In genomic region chr3:84228203-84228870, GRCm38 (mm10) we compare ENCODE assay signal across 8 mouse cellular contexts. TPM values are rescaled to one million over a fixed set of nuclear protein-coding genes. Genes with fewer than 3 reads are reported as not detected.
DNase-seq lines count a peak whose midpoint lies in the region; ATAC-seq and TF ChIP-seq lines count a peak whose summit lies in the region.

No protein-coding gene starts in this region.

- H3K27me3 ChIP-seq in forebrain, embryonic 15.5 days = no peaks in the 10 kb centered on the region
- no peaks in the 10 kb centered on the region for H3K27me3 ChIP-seq in hindbrain, embryonic 16.5 days (replicated peaks; ENCODE audit: control insufficient read depth, insufficient read depth, low read length)
- no peaks in the 10 kb centered on the region for H3K27me3 ChIP-seq in liver, embryonic 13.5 days

- H3K9me3 ChIP-seq in forebrain, embryonic 15.5 days = no peaks in the 10 kb centered on the region
- H3K9me3 ChIP-seq in hindbrain, embryonic 16.5 days (ENCODE audit: control insufficient read depth, low read length) = no peaks in the 10 kb centered on the region
- no peaks in the 10 kb centered on the region for H3K9me3 ChIP-seq in liver, embryonic 13.5 days (replicated peaks)

- peak; percentile 79 for ATAC-seq in forebrain, embryonic 15.5 days (replicated peaks)
- ATAC-seq in hindbrain, embryonic 16.5 days = peak; percentile 84
- ATAC-seq in liver, embryonic 13.5 days (ENCODE audit: low read depth) = peak; percentile 54; the same call in 1 of the 2 replicates

- peak overlapping the region; percentile 79 for H3K27ac ChIP-seq in layer of hippocampus, adult 2 months
- peak overlapping the region; percentile 86 for H3K27ac ChIP-seq in forebrain, embryonic 15.5 days (replicated peaks)
- peak overlapping the region; percentile 76 for H3K27ac ChIP-seq in hindbrain, embryonic 16.5 days (ENCODE audit: low read depth, low read length)
- H3K27ac ChIP-seq in liver, embryonic 13.5 days = no peak overlapping the region

- TF ChIP-seq CTCF in layer of hippocampus, adult 2 months (conservative IDR thresholded peaks at IDR 0.05) = peak; percentile 27; the same call in 1 of the 2 replicates

- H3K36me3 ChIP-seq in forebrain, embryonic 15.5 days = no peaks in the 10 kb centered on the region
- no peaks in the 10 kb centered on the region for H3K36me3 ChIP-seq in hindbrain, embryonic 16.5 days (ENCODE audit: control insufficient read depth, insufficient read depth, low read length)
- H3K36me3 ChIP-seq in liver, embryonic 13.5 days = no peaks in the 10 kb centered on the region

- DNase-seq in layer of hippocampus, adult 2 months (ENCODE audit: low spot score in 2 of 2) = no peak
- DNase-seq in layer of hippocampus, postnatal 25 days (ENCODE audit: extremely low spot score in 1 of 2, low spot score in 1 of 2) = no peak
- peak; percentile 76 for DNase-seq in c-Kit-positive CD71-positive TER-119-positive erythroid progenitor cells, embryonic 14.5 days (ENCODE audit: low spot score)
- no peak for DNase-seq in liver, embryonic 13.5 days
- peak; percentile 55 to 69 for DNase-seq in natural killer cell, adult 2 months (ENCODE audit: low spot score in 2 of 2)
- peak; percentile 36 to 81 for DNase-seq in thymus, postnatal 10 days (ENCODE audit: low spot score in 2 of 2)

- peak overlapping the region; percentile 79 for H3K4me2 ChIP-seq in forebrain, embryonic 15.5 days (replicated peaks)
- peak overlapping the region; percentile 81 for H3K4me2 ChIP-seq in hindbrain, embryonic 16.5 days (ENCODE audit: low read length)
- H3K4me2 ChIP-seq in liver, embryonic 13.5 days = peak overlapping the region; percentile 62

- peaks cover 39% of the 10 kb centered on the region for H3K4me1 ChIP-seq in forebrain, embryonic 15.5 days
- peaks cover 14% of the 10 kb centered on the region; the same call in 1 of the 2 replicates for H3K4me1 ChIP-seq in hindbrain, embryonic 16.5 days (ENCODE audit: control insufficient read depth, insufficient read depth, low read depth, low read length)
- H3K4me1 ChIP-seq in liver, embryonic 13.5 days (replicated peaks) = peaks cover 30% of the 10 kb centered on the region

- H3K9ac ChIP-seq in forebrain, embryonic 15.5 days (replicated peaks) = peak overlapping the region; percentile 46
- H3K9ac ChIP-seq in hindbrain, embryonic 16.5 days (ENCODE audit: low read depth, low read length) = peak overlapping the region; percentile 58
- H3K9ac ChIP-seq in liver, embryonic 13.5 days = no peak overlapping the region

- under 1% methylated on average over 18 of the region's 18 CpGs for WGBS in forebrain, embryonic 15.5 days
- WGBS in hindbrain, embryonic 16.5 days = 0% methylated on average over 18 of the region's 18 CpGs
- WGBS in liver, embryonic 13.5 days (ENCODE audit: insufficient replicate concordance) = under 1% methylated on average over 18 of the region's 18 CpGs

- H3K4me3 ChIP-seq in layer of hippocampus, adult 2 months = peak overlapping the region; percentile 53
- H3K4me3 ChIP-seq in forebrain, embryonic 15.5 days = peak overlapping the region; percentile 44
- H3K4me3 ChIP-seq in hindbrain, embryonic 16.5 days (ENCODE audit: low read length) = peak overlapping the region; percentile 49
- H3K4me3 ChIP-seq in liver, embryonic 13.5 days (replicated peaks) = peak overlapping the region; percentile 42

RNA-seq across cellular contexts. Expression of gene Gm6525, which starts 54.4 kb away (rescaled TPM):
- total RNA-seq in layer of hippocampus, adult 2 months (2021) = not detected
- total RNA-seq in layer of hippocampus, postnatal 25 days (2021) = not detected
- polyA plus RNA-seq in forebrain, embryonic 15.5 days (2015; fragmentation: Nextera tagmentation; extraction: Ambion mirVana) = 3.3 and 4.2 TPM in 2 replicates
- 1.6 and 1.8 TPM in 2 replicates for polyA plus RNA-seq in hindbrain, embryonic 16.5 days (2015; fragmentation: Nextera tagmentation; extraction: Ambion mirVana)
- 0.17 TPM in 1 of 2 replicates, not detected in the other for polyA plus RNA-seq in liver, embryonic 13.5 days (2015; fragmentation: Nextera tagmentation; extraction: Ambion mirVana)

Comparison
In these comparisons a context has a peak if more than half of its experiments do, and no peak if none do; other contexts are left out.
1. DNase-seq: peak in c-Kit-positive CD71-positive TER-119-positive erythroid progenitor cells, embryonic 14.5 days (single experiment), natural killer cell, adult 2 months (2 of 2) and thymus, postnatal 10 days (2 of 2); none in layer of hippocampus, adult 2 months (0 of 2), layer of hippocampus, postnatal 25 days (0 of 2) and liver, embryonic 13.5 days (single experiment).
2. Peak in every context shown above with its lines, with median percentiles within 50 percentile points of each other: H3K4me3 ChIP-seq, ATAC-seq and H3K4me2 ChIP-seq.